Mouse (Mus musculus) spleen, adult 2 months (tissue): ENCODE data around the gene Acot5. TPM values are rescaled to one million over a fixed set of nuclear protein-coding genes. Genes with fewer than 3 reads are reported as not detected.
"Not testable (repeated sequence)": the region's sequence is repeated elsewhere in the genome, so short reads cannot be mapped to it uniquely, and the experiment has no call there.

ENCODE experiments used
- DNase-seq, 2 experiments: peaks; one replicate each; pipeline versions ENCODE4 v3.0.0 to v3.0.0-alpha.2; 2012 to 2021; ENCODE audit warnings: low spot score in 2 of 2, low read depth in 1 of 2
- H3K27ac ChIP-seq: fragments of 200-500 bp; 2 replicates; pipeline ENCODE4 v1.5.1; 2012; ENCODE audit warnings: low read length, inconsistent platforms; ENCODE audit not compliant: insufficient read depth
- H3K27me3 ChIP-seq: fragments of 200-500 bp; 2 replicates; pipeline ENCODE4 v1.6.1; 2012; ENCODE audit warnings: mild to moderate bottlenecking, moderate library complexity, low read length, inconsistent platforms; ENCODE audit not compliant: control insufficient read depth, insufficient read depth
- H3K36me3 ChIP-seq: fragments of 200-500 bp; 2 replicates; pipeline ENCODE4 v1.6.1; 2012; ENCODE audit warnings: mild to moderate bottlenecking, low read length, inconsistent platforms; ENCODE audit not compliant: control insufficient read depth, insufficient read depth
- H3K4me1 ChIP-seq: fragments of 200-500 bp; 2 replicates; pipeline ENCODE4 v1.6.1; 2011; ENCODE audit warnings: inconsistent platforms; ENCODE audit not compliant: control insufficient read depth, insufficient read depth, insufficient read length
- H3K4me3 ChIP-seq: fragments of 200-500 bp; 2 replicates; pipeline ENCODE4 v1.5.1; 2011; ENCODE audit warnings: mild to moderate bottlenecking, inconsistent platforms; ENCODE audit not compliant: insufficient read depth, insufficient read length; ENCODE audit errors: extremely low read depth
- CTCF ChIP-seq: fragments of 200-500 bp; IDR thresholded peaks from 2 replicates; pipeline ENCODE4 v1.5.1; 2011; ENCODE audit warnings: mild to moderate bottlenecking, inconsistent platforms; ENCODE audit not compliant: insufficient read depth, insufficient read length, insufficient replicate concordance; ENCODE audit errors: extremely low read depth
- POLR2A ChIP-seq: fragments of 200-500 bp; IDR thresholded peaks from 2 replicates; pipeline ENCODE4 v1.6.1; 2011; ENCODE audit warnings: low read depth, low read length, inconsistent platforms
- WGBS: fragments of 180-500 bp; shearing (Covaris S2); methylation state at CpG from one replicate; pipeline ENCODE4 v1.1.7; 2018; 5-methylcytosine and 5-hydroxymethylcytosine counted together
- polyA plus RNA-seq: library from polyadenylated mRNA; depleted of rRNA; stranded (reverse); fragments of >200 nt; gene quantifications from 2 replicates; pipeline ENCODE4 v1.2.3, GENCODE M21; 2012

Acot5 gene
- polyA plus RNA-seq, 1 experiment: not detected

DNA sequence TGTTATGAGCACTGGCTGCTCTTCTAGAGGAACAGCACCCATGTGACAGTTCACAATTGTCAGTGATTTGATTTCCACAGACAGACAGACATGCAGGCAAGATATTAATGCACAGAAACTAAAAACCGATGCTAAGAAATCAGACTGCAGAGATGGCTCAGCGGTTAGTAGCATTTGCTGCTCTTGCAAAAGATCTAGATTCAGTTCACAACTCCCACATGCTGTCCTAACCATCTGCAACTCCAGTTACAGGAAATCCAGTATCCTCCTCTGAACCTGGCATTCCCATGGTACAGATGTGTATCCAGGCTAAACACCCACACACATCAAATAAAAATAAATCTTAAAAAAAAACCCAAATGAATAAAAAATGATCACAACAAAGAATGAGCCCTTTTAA lies 2.6 kb downstream of the Acot5 start:
- no peak overlapping the region for H3K27ac ChIP-seq
- no peak overlapping the region for H3K4me3 ChIP-seq
- peaks cover 2% of the 10 kb centered on the region; the same call in 1 of the 2 replicates for H3K27me3 ChIP-seq
- no peak for DNase-seq
- no peak for TF ChIP-seq POLR2A
- no peak for TF ChIP-seq CTCF
- no peaks in the 10 kb centered on the region for H3K4me1 ChIP-seq
- WGBS: 83% methylated on average over 2 of the region's 2 CpGs
- H3K36me3 ChIP-seq: no peaks in the 10 kb centered on the region

DNA sequence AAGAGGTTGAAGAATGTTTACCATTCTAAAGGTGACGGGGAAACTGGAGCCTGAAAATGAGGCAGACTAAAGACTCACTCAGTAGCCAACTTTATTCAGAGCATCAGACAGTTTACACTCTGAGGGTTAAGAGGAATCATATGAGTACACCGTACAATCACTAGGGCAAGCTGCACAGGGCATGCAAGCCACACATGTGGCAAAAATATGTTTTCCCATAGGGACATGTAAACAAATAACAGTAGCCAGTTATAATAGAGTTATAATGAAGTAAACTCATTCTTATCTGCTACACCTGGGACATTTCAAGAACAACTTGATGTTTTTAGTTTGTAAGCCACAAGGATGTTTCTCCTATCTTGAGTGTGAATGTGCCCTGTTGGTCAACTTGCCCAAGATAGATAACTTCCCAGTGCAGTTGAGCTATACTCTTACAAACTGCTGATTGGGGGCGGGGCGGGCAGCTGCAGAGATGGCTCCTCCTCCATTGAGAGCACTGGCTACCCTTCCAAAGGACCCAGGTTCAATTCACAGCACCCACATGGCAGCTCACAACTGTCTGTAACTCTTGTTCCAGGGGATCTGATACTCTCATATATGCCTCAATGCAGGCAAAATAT lies 8.4 kb downstream of the Acot5 start:
- Histone ChIP-seq H3K4me1 (no peaks in the 10 kb centered on the region), H3K27ac (no peak overlapping the region), H3K4me3 (no peak overlapping the region), H3K36me3 (no peaks in the 10 kb centered on the region), H3K27me3 (no peaks in the 10 kb centered on the region)
- 93% methylated on average over 4 of the region's 4 CpGs for WGBS
- TF ChIP-seq POLR2A (no peak), CTCF (no peak)
- no peak for DNase-seq

DNA sequence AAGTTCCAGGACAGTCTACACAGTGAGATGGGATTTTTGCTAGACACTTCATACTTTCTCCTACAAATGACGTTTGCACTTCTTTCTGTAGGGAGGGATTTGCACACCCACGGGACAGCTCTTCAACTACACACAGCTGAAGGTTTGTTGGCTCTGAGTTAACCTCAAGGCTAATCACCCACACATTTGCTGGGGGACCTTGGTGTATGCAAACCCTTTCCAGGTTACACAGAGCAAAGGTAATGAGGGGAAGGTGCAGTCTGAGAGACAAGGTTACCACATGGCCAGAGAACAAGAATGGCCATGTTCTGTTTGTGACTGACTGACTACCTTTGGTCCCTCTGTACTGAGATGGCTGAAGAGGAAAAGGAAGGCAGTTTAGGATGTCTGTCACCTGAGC lies 14.7 kb downstream of the Acot5 start:
- WGBS: 89% methylated on average over 2 of the region's 2 CpGs

DNA sequence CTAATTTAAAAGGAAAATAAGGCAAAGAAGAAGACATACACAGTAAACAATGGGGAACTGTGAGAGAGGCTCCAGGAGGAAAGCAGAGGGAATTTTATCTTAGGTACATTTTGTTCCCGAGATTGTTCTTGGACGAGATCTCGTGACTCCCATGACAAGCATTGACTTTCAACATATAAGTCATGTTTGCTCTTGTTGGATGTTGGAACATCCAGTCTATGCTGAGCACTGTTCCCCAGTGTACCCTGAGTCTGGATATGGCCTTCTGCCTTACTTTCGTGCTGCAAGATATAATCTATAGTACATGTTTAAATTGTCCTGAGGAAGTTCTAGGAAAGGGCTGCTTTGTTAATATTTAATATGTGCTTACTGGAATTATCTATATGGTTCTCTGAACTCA lies 15.5 kb downstream of the Acot5 start:
- Histone ChIP-seq H3K27me3 (no peaks in the 10 kb centered on the region), H3K4me1 (no peaks in the 10 kb centered on the region), H3K36me3 (no peaks in the 10 kb centered on the region), H3K4me3 (no peak overlapping the region), H3K27ac (no peak overlapping the region)
- TF ChIP-seq CTCF (no peak), POLR2A (no peak)
- DNase-seq: no peak
- WGBS: 90% methylated on average over 4 of the region's 4 CpGs

More for the DNA sequence above, 14.7 kb downstream of the Acot5 start:
- TF ChIP-seq CTCF (no peak), POLR2A (no peak)
- H3K36me3 ChIP-seq: no peaks in the 10 kb centered on the region
- no peak overlapping the region for H3K4me3 ChIP-seq
- no peak overlapping the region for H3K27ac ChIP-seq
- no peak for DNase-seq
- H3K27me3 ChIP-seq: no peaks in the 10 kb centered on the region
- no peaks in the 10 kb centered on the region for H3K4me1 ChIP-seq

DNA sequence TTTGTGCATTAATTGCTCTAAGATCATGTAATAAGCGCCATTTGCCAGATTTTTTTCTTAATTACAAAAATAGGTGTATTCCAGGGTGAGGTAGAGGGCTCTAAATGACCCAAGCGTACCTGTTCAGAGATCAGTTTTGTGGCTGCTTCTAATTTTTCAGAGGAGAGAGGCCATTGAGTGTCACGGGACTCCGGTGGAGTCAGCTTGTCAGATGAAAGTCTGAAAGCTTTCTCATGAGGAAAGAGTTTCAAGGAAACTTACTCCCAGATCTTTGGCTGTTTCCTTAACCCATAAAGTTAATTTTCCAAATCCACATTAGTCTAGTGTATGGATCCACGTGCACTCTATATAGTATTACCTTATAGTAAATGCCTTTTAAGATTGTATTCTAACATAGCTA lies 25.5 kb downstream of the Acot5 start:
- not testable (repeated sequence) for H3K36me3 ChIP-seq, H3K4me3 ChIP-seq, H3K4me1 ChIP-seq, H3K27ac ChIP-seq, H3K27me3 ChIP-seq, DNase-seq
- 93% methylated on average over 5 of the region's 5 CpGs for whole genome bisulfite sequencing

DNA sequence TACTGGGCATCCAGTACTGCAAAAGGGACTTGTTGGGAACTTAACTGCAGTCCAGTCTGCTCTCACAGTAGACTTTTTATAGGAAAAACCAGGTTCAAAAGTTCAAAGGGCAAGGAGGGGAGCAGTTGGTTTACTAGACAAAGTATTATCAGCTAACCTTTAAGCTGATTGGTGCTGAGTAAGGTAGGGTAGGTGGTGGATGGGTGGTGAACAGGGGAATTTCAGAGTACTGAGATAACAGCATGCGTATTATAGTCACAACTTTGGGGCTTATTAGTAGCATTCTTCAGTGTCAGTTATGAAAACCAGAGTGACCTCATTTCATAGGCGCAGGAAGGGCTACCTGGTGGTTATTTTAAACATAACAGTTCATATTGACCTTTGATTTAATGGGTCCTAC lies 30.5 kb downstream of the Acot5 start:
- WGBS: 93% methylated on average over 2 of the region's 2 CpGs
- Histone ChIP-seq H3K27ac (no peak overlapping the region), H3K36me3 (no peaks in the 10 kb centered on the region), H3K4me1 (peaks cover 3% of the 10 kb centered on the region; the same call in 1 of the 2 replicates), H3K4me3 (no peak overlapping the region), H3K27me3 (no peaks in the 10 kb centered on the region)
- TF ChIP-seq CTCF: no peak
- TF ChIP-seq POLR2A: no peak
- DNase-seq: no peak

DNA sequence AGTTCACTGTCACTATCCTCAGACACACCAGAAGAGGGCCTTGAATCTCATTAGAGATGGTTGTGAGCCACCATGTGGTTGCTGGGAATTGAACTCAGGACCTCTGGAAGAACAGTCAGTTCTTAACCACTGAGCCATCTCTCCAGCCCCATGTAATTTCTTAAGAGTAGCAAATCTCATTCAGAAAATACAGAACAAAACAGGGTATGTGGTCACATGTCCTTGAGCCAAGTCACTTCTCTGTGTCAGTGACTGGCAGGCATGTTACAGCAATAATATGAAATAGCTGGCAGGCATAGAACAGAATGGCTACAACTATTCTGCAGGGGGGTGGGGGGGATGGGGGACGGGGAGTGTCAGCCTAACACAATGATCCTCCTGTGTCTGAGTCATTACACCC lies 30.9 kb downstream of the Acot5 start:
- H3K4me3 ChIP-seq: no peak overlapping the region
- no peaks in the 10 kb centered on the region for H3K36me3 ChIP-seq
- no peaks in the 10 kb centered on the region for H3K27me3 ChIP-seq
- WGBS: 66% methylated on average over 1 of the region's 1 CpGs
- no peak for TF ChIP-seq CTCF
- TF ChIP-seq POLR2A: no peak
- no peak for DNase-seq
- H3K4me1 ChIP-seq: peaks cover 3% of the 10 kb centered on the region; the same call in 1 of the 2 replicates
- H3K27ac ChIP-seq: no peak overlapping the region

DNA sequence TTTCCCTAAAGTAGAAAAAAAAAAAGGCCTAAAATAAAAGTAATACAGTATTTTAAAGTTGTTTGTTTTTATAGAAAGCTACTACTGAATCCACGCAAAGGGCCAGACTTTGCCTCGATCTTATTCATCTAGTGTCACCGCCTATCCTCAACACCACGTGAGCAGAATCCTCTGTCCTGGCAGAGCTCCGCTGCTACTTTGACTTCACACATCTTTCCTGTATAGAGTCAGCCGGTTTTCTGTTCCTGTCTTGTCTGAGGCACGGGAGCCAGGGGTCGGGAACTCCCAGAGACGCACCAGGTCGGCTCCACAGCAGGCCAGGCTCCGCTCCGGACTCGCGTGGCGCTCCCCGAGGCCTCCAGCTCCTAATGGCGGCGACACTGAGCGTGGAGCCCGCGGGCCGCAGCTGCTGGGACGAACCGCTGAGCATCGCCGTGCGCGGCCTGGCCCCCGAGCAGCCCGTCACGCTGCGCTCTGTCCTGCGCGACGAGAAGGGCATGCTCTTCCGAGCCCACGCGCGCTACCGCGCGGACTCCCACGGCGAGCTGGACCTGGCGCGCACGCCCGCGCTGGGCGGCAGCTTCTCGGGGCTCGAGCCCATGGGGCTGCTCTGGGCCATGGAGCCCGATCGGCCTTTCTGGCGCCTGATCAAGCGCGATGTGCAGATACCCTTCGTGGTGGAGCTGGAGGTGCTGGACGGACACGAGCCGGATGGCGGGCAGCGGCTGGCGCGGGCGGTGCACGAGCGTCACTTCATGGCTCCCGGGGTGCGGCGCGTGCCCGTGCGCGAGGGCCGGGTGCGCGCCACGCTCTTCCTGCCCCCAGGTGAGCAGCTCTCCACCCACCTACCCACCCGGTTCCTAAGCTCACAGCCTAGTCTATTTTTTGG lies 31.7 kb downstream of the Acot5 start, which contains the start of gene Acot6:
Acot6 (plus strand) TSS at position 51 of the 889 bp plus-strand sequence.
- peak; percentile 6 to 17 for DNase-seq

More for the DNA sequence above, 31.7 kb downstream of the Acot5 start, which contains the start of gene Acot6:
- H3K4me1 ChIP-seq, H3K27ac ChIP-seq, H3K27me3 ChIP-seq, H3K36me3 ChIP-seq: not testable (repeated sequence)
- H3K4me3 ChIP-seq: peak within 1 kb of the TSS; percentile 54
- WGBS: under 1% methylated on average over 79 of the region's 80 CpGs
